Mouse (Mus musculus): Measurements from ENCODE around the gene Retsat. TPM values are rescaled to one million over a fixed set of nuclear protein-coding genes. Genes with fewer than 3 reads are reported as not detected.

Retsat gene
- polyA plus RNA-seq, 1 experiment from 2014 or later = 54.1 TPM

GRCm38 (mm10) chr6:72655309-72656052 lies 57.2 kb downstream of the Retsat start:
- peaks cover 22% of the 10 kb centered on the region for H3K4me1 ChIP-seq (replicated peaks; ENCODE audit: control insufficient read depth, insufficient read depth)
- ATAC-seq (ENCODE audit: low FRiP score, low TSS enrichment) = peak; percentile 19; the same call in 1 of the 2 replicates
- H3K9ac ChIP-seq (ENCODE audit: low read length) = peak overlapping the region; percentile 1

GRCm38 (mm10) chr6:72656053-72656442 lies 57.8 kb downstream of the Retsat start:
- Histone ChIP-seq H3K27ac (replicated peaks) (peak overlapping the region; percentile 84), H3K9ac (ENCODE audit: low read length) (peak overlapping the region; percentile 1; the same call in 1 of the 2 replicates), H3K4me1 (replicated peaks; ENCODE audit: control insufficient read depth, insufficient read depth) (peaks cover 26% of the 10 kb centered on the region), H3K27me3 (ENCODE audit: control insufficient read depth, insufficient read depth, low read length) (no peaks in the 10 kb centered on the region), H3K9me3 (ENCODE audit: control insufficient read depth, low read length) (no peaks in the 10 kb centered on the region), H3K4me2 (replicated peaks; ENCODE audit: low read depth) (peak overlapping the region; percentile 42), H3K4me3 (ENCODE audit: low read depth, low read length) (no peak overlapping the region), H3K36me3 (ENCODE audit: control insufficient read depth, insufficient read depth, low read length) (no peaks in the 10 kb centered on the region)
- WGBS = 63% methylated on average over 7 of the region's 7 CpGs
- DNase-seq (ENCODE audit: low spot score) (peak; percentile 67), ATAC-seq (ENCODE audit: low FRiP score, low TSS enrichment) (peak; percentile 43; the same call in 1 of the 2 replicates)
- TF ChIP-seq CTCF (IDR thresholded peaks at IDR 0.05; ENCODE audit: low read depth) = no peak
- TF ChIP-seq EP300 (optimal IDR thresholded peaks at IDR 0.05) = no peak

More at GRCm38 (mm10) chr6:72655309-72656052, 57.2 kb downstream of the Retsat start:
- WGBS = 24% methylated on average over 20 of the region's 20 CpGs
- Histone ChIP-seq H3K27ac (replicated peaks) (peak overlapping the region; percentile 84), H3K4me2 (replicated peaks; ENCODE audit: low read depth) (peak overlapping the region; percentile 42), H3K27me3 (ENCODE audit: control insufficient read depth, insufficient read depth, low read length) (no peaks in the 10 kb centered on the region), H3K4me3 (ENCODE audit: low read depth, low read length) (no peak overlapping the region), H3K9me3 (ENCODE audit: control insufficient read depth, low read length) (no peaks in the 10 kb centered on the region), H3K36me3 (ENCODE audit: control insufficient read depth, insufficient read depth, low read length) (no peaks in the 10 kb centered on the region)
- TF ChIP-seq CTCF (IDR thresholded peaks at IDR 0.05; ENCODE audit: low read depth) (no peak), EP300 (optimal IDR thresholded peaks at IDR 0.05) (peak; percentile 91)
- DNase-seq (ENCODE audit: low spot score) = peak; percentile 59

GRCm38 (mm10) chr6:72658006-72658405 lies 59.7 kb downstream of the Retsat start:
- TF ChIP-seq EP300 (optimal IDR thresholded peaks at IDR 0.05) = no peak
- peak; percentile 79 for TF ChIP-seq CTCF (IDR thresholded peaks at IDR 0.05; ENCODE audit: low read depth)
- DNase-seq (ENCODE audit: low spot score) = no peak
- no peaks in the 10 kb centered on the region for H3K9me3 ChIP-seq (ENCODE audit: control insufficient read depth, low read length)
- no peak overlapping the region for H3K27ac ChIP-seq (replicated peaks)
- ATAC-seq (ENCODE audit: low FRiP score, low TSS enrichment) = no peak
- H3K27me3 ChIP-seq (ENCODE audit: control insufficient read depth, insufficient read depth, low read length) = no peaks in the 10 kb centered on the region
- H3K9ac ChIP-seq (ENCODE audit: low read length) = no peak overlapping the region
- H3K4me3 ChIP-seq (ENCODE audit: low read depth, low read length) = no peak overlapping the region
- no peak overlapping the region for H3K4me2 ChIP-seq (replicated peaks; ENCODE audit: low read depth)
- H3K4me1 ChIP-seq (replicated peaks; ENCODE audit: control insufficient read depth, insufficient read depth) = peaks cover 24% of the 10 kb centered on the region
- 64% methylated on average over 3 of the region's 3 CpGs for WGBS
- no peaks in the 10 kb centered on the region for H3K36me3 ChIP-seq (ENCODE audit: control insufficient read depth, insufficient read depth, low read length)

Other genes with a start within 250 kb of the Retsat start
- 7.7 and 8.4 TPM in 2 replicates for gene Tmem150a, start 243.0 kb upstream of the Retsat start, polyA plus RNA-seq (2015; fragmentation: Nextera tagmentation; extraction: Ambion mirVana)
- 136 and 137 TPM in 2 replicates for gene Rnf181, start 231.5 kb upstream of the Retsat start, polyA plus RNA-seq (2015; fragmentation: Nextera tagmentation; extraction: Ambion mirVana)
- 20.2 and 22.2 TPM in 2 replicates for gene Vamp5, start 218.0 kb upstream of the Retsat start, polyA plus RNA-seq (2015; fragmentation: Nextera tagmentation; extraction: Ambion mirVana)
- gene Vamp8, start 207.8 kb upstream of the Retsat start, polyA plus RNA-seq (2015; fragmentation: Nextera tagmentation; extraction: Ambion mirVana) = 368 and 396 TPM in 2 replicates
- gene Ggcx, start 184.2 kb upstream of the Retsat start, polyA plus RNA-seq (2015; fragmentation: Nextera tagmentation; extraction: Ambion mirVana) = 10.7 and 10.8 TPM in 2 replicates
- 143 and 146 TPM in 2 replicates for gene Mat2a, start 158.9 kb upstream of the Retsat start, polyA plus RNA-seq (2015; fragmentation: Nextera tagmentation; extraction: Ambion mirVana)
- gene Sh2d6, start 76.8 kb upstream of the Retsat start, polyA plus RNA-seq (2015; fragmentation: Nextera tagmentation; extraction: Ambion mirVana) = 0.12 and 0.21 TPM in 2 replicates
- 120 and 130 TPM in 2 replicates for gene Capg, start 54.1 kb upstream of the Retsat start, polyA plus RNA-seq (2015; fragmentation: Nextera tagmentation; extraction: Ambion mirVana)
- 13.3 and 15.8 TPM in 2 replicates for gene Elmod3, start 62 bp upstream of the Retsat start, polyA plus RNA-seq (2015; fragmentation: Nextera tagmentation; extraction: Ambion mirVana)
- gene Tgoln1, start 18.5 kb downstream of the Retsat start, polyA plus RNA-seq (2015; fragmentation: Nextera tagmentation; extraction: Ambion mirVana) = 37.2 and 37.7 TPM in 2 replicates
- gene Tcf7l1, start 190.8 kb downstream of the Retsat start, polyA plus RNA-seq (2015; fragmentation: Nextera tagmentation; extraction: Ambion mirVana) = 11.1 and 12.2 TPM in 2 replicates

Measured in stomach, postnatal 0 days (tissue).